Mouse (Mus musculus) neural tube, embryonic 13.5 days (tissue): ENCODE measurements around the gene Iqck. TPM values are rescaled to one million over a fixed set of nuclear protein-coding genes. Genes with fewer than 3 reads are reported as not detected.

Experiments
- ATAC-seq: fragments of 200-750 bp; cut with Nextera tagmentation; 2 replicates; pipeline ENCODE4 v1.8.0; 2017; ENCODE audit warnings: low read depth, mild to moderate bottlenecking, moderate TSS enrichment, moderate library complexity
- H3K27ac ChIP-seq: fragments of 300-500 bp; sonication (generic); replicated peaks from 2 replicates; pipeline ENCODE4 v1.5.1; 2015; ENCODE audit warnings: moderate library complexity, mild to moderate bottlenecking, inconsistent platforms
- H3K27me3 ChIP-seq: fragments of 300-500 bp; sonication (generic); 2 replicates; pipeline ENCODE4 v1.6.1; 2015; ENCODE audit warnings: mild to moderate bottlenecking, inconsistent platforms
- H3K36me3 ChIP-seq: fragments of 300-500 bp; sonication (generic); 2 replicates; pipeline ENCODE4 v1.6.1; 2015; ENCODE audit warnings: mild to moderate bottlenecking, inconsistent platforms
- H3K4me1 ChIP-seq: fragments of 300-500 bp; sonication (generic); replicated peaks from 2 replicates; pipeline ENCODE4 v1.6.1; 2015; ENCODE audit warnings: inconsistent platforms
- H3K4me2 ChIP-seq: fragments of 300-500 bp; sonication (generic); 2 replicates; pipeline ENCODE4 v1.6.1; 2015; ENCODE audit warnings: inconsistent platforms, mild to moderate bottlenecking, moderate library complexity
- H3K4me3 ChIP-seq: fragments of 300-500 bp; sonication (generic); 2 replicates; pipeline ENCODE4 v1.5.1; 2015; ENCODE audit warnings: mild to moderate bottlenecking, inconsistent platforms
- H3K9ac ChIP-seq: fragments of 300-500 bp; sonication (generic); 2 replicates; pipeline ENCODE4 v1.6.1; 2015; ENCODE audit warnings: moderate library complexity, mild to moderate bottlenecking, inconsistent platforms
- H3K9me3 ChIP-seq: fragments of 300-500 bp; sonication (generic); 2 replicates; pipeline ENCODE4 v1.6.1; 2016; ENCODE audit warnings: inconsistent platforms
- WGBS: fragments of 180-500 bp; shearing (Covaris S2); methylation state at CpG from one replicate; pipeline ENCODE4 v1.1.7; 2015; 5-methylcytosine and 5-hydroxymethylcytosine counted together
- polyA plus RNA-seq: library from polyadenylated mRNA; unstranded; fragments of >200 nt; fragmentation: Nextera tagmentation; extraction: Ambion mirVana; gene quantifications from 2 replicates; pipeline ENCODE4 v1.2.1, GENCODE M21; 2015

The Iqck gene
- polyA plus RNA-seq, 1 experiment from 2014 or later = 3.8 TPM

DNA sequence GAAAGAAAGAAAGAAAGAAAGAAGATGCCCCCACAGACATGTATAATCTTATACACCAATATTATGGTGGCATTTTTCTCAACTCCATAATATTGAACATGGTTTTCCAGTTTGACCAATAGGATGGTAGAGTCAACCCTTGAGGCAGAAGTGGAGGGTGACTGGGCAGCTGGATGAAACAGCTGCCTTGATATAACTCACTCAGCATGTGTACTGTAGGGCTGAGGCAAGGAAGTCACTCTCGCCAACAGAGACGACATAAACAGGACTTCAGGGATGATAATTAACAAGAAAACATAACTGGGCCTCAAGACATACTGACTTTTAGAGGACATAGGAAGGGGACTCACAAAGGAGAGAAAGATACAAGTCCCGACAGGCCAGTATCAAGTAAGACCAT, 946 bp upstream of the Iqck start:
- no peaks in the 10 kb centered on the region for H3K9me3 ChIP-seq
- no peaks in the 10 kb centered on the region for H3K27me3 ChIP-seq
- no peak overlapping the region for H3K27ac ChIP-seq
- H3K36me3 ChIP-seq = peaks cover 52% of the 10 kb centered on the region
- WGBS = 11% methylated on average over 3 of the region's 3 CpGs
- H3K9ac ChIP-seq = peak overlapping the region; percentile 83
- H3K4me1 ChIP-seq = peaks cover 28% of the 10 kb centered on the region
- no peak for ATAC-seq
- peak overlapping the region; percentile 88 for H3K4me3 ChIP-seq
- peak overlapping the region; percentile 82 for H3K4me2 ChIP-seq

DNA sequence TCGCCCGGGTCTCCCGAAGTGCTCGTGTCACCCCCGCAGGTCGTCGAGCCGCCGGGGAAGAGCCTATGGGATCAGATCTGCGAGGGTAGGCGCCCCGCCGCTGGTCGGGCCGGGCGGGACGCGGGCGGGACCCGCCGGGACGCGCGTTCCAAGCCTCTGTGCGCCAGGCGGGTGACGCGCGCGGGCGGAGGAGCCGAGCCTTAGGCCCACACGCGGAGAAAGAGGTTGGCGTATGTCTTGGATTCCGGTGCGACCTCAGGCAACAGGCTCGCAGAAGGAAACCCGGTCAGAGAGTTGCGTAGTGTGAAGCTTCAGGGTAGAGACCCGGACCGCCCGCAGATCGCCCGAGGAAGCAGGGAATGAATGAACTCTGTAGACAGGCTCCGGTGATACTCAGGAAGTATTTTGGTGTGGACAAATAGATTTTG, 339 bp downstream of the Iqck start, which contains the start of gene Knop1:
Gene Knop1, minus strand, starts transcription at position 378 of the 428 bp plus-strand sequence.
- Histone ChIP-seq H3K4me1 (peaks cover 28% of the 10 kb centered on the region), H3K4me2 (peak within 1 kb of the TSS; percentile 82), H3K27ac (peak within 1 kb of the TSS; percentile 87), H3K36me3 (peaks cover 39% of the 10 kb centered on the region), H3K9ac (peak within 1 kb of the TSS; percentile 83), H3K9me3 (no peaks in the 10 kb centered on the region), H3K4me3 (peak within 1 kb of the TSS; percentile 88), H3K27me3 (no peaks in the 10 kb centered on the region)
- under 1% methylated on average over 46 of the region's 46 CpGs for WGBS
- ATAC-seq = peak; percentile 86

DNA sequence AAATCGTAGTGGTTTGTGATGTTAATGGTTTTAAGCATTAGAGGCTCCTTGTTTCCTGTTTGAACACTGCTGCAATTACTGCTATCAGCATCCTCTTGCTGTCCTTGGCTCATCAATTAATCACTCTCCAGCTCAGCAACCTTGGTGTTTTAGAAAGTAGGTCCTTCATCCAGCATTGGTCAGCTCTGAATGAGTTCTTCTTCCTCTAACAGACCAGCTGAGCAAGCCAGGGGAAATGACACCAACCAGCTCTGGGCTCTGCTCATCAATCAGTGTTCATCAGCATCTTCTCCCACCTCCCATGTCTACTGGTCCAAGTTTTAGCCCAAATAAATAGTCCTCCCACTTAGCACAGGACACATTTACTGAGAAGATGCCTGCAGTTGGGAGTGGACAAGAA, 3.1 kb downstream of the Iqck start:
- Histone ChIP-seq H3K4me2 (no peak overlapping the region), H3K27ac (no peak overlapping the region), H3K27me3 (no peaks in the 10 kb centered on the region), H3K4me1 (peaks cover 24% of the 10 kb centered on the region), H3K9me3 (no peaks in the 10 kb centered on the region), H3K36me3 (0 out of 2 replicates have a peak, but pooled peaks cover 14% of the 10 kb centered on the region), H3K4me3 (no peak overlapping the region), H3K9ac (no peak overlapping the region)
- no peak for ATAC-seq
- 94% methylated on average over 1 of the region's 1 CpGs for WGBS

DNA sequence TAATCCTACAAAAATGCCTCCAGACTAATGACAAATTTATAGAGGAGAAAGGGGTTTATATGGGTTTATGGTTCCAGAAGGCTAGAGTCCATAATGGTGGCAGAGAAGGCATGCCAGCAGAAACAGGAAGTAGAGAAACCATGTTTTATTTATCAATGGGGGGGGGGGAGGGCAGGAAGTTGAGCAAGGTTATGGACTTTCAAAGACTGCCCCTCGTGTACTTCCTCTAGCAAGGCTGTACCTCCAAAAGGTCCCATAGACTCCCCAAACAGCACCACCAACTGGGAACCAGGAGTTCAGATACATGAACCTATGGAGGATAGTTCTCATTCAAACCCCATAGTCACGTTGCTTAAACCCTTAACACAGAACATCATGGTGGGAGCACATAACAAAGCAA, 9.8 kb downstream of the Iqck start:
- WGBS = 83% methylated on average over 2 of the region's 2 CpGs
- H3K36me3 ChIP-seq = no peaks in the 10 kb centered on the region
- ATAC-seq = no peak

DNA sequence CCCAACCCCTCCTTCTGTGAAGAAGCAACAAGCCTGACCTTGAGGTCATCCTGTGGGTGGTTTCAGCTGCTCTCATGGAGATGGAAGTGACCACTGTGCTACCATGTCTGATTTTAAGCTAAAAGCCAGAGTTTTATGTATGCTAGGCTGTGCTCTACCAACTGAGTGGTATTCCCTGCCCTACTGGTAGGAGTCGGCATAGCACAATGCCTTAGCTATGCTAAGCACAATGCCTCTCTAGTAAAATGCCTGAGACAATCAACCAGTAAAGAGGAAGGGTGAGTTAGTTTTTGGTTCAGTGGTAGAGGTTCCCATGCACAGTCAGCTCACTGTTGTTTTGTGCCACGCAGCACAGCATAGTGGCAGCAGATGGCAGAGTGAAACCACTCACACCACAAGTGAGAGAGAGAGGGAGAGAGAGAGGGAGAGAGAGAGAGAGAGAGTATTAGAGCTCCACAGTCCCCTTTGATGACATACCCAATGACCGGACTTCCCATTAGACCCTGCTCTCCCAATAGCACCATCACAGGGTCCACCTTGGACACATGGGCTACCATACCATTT, 24.0 kb downstream of the Iqck start:
- no peaks in the 10 kb centered on the region for H3K9me3 ChIP-seq
- H3K4me2 ChIP-seq = no peak overlapping the region
- H3K4me3 ChIP-seq = no peak overlapping the region
- H3K27me3 ChIP-seq = no peaks in the 10 kb centered on the region
- WGBS = 87% methylated on average over 3 of the region's 3 CpGs
- ATAC-seq = no peak
- no peaks in the 10 kb centered on the region for H3K4me1 ChIP-seq
- H3K9ac ChIP-seq = no peak overlapping the region
- H3K36me3 ChIP-seq = no peaks in the 10 kb centered on the region
- H3K27ac ChIP-seq = no peak overlapping the region

More for the DNA sequence above, 9.8 kb downstream of the Iqck start:
- Histone ChIP-seq H3K4me1 (no peaks in the 10 kb centered on the region), H3K4me2 (no peak overlapping the region), H3K27me3 (no peaks in the 10 kb centered on the region), H3K4me3 (no peak overlapping the region), H3K9me3 (no peaks in the 10 kb centered on the region), H3K27ac (no peak overlapping the region), H3K9ac (no peak overlapping the region)

DNA sequence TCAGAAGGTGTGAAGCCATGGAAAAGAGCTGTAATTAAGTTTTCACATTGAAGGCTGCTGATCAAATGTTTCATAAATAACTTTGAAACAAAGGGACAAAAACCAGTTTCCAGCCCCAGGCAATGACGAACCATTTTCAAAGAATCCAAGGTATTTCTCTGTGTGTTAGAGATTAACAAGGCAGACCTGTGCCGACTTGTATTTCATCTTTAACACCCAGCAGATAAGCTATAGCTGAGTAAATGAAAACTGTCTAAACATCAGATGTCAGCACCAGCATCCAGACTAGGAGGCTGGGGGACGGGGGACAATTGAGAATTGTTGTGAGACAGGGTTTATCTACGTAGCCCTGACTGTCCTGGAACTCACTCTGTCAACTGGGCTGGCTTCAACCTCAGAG, 28.4 kb downstream of the Iqck start:
- 92% methylated on average over 4 of the region's 4 CpGs for WGBS
- no peak overlapping the region for H3K9ac ChIP-seq
- H3K36me3 ChIP-seq = no peaks in the 10 kb centered on the region
- H3K4me3 ChIP-seq = no peak overlapping the region
- ATAC-seq = no peak
- no peaks in the 10 kb centered on the region for H3K9me3 ChIP-seq
- peaks cover 21% of the 10 kb centered on the region for H3K4me1 ChIP-seq
- no peak overlapping the region for H3K4me2 ChIP-seq
- no peak overlapping the region for H3K27ac ChIP-seq
- no peaks in the 10 kb centered on the region for H3K27me3 ChIP-seq

DNA sequence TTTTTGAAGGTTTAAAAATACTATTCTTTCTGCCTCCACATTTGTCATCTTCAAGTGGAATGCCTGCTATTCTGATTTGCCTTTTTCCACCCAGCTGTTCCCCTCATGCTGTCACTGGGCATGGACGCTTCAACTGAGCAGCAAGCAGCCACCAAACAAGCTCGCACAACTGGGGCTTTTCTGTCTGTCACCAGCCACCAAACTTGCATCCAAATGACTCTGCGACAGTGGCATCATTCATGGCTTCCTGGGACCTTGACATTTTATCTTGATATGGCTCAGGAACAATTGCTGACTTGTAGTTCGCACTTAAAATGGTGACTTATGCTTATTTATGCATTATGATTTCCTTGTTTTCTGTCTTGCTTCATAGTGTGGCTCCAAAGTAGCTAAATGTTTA, 29.4 kb downstream of the Iqck start:
- H3K4me2 ChIP-seq = no peak overlapping the region
- H3K4me3 ChIP-seq = no peak overlapping the region
- no peak overlapping the region for H3K27ac ChIP-seq
- no peaks in the 10 kb centered on the region for H3K9me3 ChIP-seq
- ATAC-seq = no peak
- WGBS = 73% methylated on average over 4 of the region's 4 CpGs
- H3K27me3 ChIP-seq = no peaks in the 10 kb centered on the region
- no peaks in the 10 kb centered on the region for H3K36me3 ChIP-seq
- peaks cover 29% of the 10 kb centered on the region for H3K4me1 ChIP-seq
- H3K9ac ChIP-seq = no peak overlapping the region

DNA sequence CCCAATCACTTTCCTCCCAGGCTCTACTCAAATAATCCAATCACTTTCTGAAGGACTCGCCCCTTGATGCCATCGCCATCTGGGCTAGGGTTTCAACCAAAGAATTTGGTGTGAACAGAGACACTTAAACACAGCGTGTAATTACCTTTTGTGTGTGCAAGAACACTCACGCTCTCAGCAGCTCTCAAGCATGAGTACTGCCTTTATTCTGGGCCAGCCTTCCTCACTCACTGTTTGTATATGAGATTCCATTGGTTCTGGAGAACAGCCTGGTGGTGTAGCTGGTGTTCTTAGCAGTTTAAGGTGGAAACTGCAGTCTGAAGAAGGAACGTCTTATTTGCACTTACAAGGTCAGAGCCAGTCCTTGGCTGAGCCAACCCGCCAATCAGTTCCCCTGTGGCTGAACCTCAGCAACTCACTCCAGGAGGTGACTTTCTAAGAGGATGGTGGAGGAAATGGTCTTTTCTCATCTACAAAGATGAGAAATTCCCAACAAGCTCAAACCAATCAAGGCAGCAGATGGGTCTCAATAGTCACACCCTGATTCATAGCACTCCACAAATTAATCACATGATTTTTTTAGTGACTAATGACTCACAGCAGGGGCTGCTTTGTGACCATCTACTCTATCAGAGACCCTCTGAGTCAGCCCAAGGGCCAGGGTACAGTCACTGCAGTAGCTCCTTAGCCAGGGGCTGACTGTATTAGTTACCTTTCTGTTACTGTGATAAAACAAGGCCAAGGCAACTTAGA, 31.9 kb downstream of the Iqck start:
- Histone ChIP-seq H3K27ac (no peak overlapping the region), H3K9ac (no peak overlapping the region), H3K36me3 (no peaks in the 10 kb centered on the region), H3K27me3 (no peaks in the 10 kb centered on the region), H3K4me1 (peaks cover 29% of the 10 kb centered on the region), H3K4me2 (no peak overlapping the region), H3K4me3 (no peak overlapping the region), H3K9me3 (no peaks in the 10 kb centered on the region)
- 15% methylated on average over 6 of the region's 6 CpGs for WGBS
- ATAC-seq = no peak

DNA sequence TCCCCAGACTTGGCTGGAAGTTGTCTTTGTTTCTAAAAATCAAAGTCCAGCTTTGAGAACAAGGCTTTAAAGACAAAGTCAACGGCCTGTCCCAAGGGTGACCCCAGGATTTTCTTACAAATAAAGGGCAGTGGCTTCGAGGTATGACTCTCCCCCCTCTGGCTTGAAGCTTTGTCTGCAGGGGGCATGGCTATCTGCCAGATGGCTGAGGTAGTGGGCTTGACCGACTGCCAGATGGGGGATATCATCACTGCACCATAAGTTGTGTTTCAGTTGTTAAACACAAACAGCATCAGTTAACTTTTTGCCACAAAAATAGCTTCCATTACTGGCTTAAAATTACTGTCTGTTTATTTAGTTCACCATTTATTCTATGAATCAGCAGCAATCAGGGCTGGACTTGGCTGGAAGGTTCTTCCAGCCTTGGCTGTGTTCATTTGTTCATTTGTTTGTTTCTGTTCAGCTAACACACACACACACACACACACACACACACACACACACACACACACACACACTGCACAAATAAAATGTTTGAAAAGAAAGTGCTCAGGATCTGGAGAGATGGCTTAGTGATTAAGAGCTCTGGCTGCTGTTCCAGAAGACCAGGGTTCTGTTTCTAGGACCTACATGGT, 33.6 kb downstream of the Iqck start:
- 0 out of 2 replicates have a peak overlapping the region, but pooled peaks have one; percentile 13 for H3K27ac ChIP-seq
- WGBS = 0% methylated on average over 3 of the region's 3 CpGs

DNA sequence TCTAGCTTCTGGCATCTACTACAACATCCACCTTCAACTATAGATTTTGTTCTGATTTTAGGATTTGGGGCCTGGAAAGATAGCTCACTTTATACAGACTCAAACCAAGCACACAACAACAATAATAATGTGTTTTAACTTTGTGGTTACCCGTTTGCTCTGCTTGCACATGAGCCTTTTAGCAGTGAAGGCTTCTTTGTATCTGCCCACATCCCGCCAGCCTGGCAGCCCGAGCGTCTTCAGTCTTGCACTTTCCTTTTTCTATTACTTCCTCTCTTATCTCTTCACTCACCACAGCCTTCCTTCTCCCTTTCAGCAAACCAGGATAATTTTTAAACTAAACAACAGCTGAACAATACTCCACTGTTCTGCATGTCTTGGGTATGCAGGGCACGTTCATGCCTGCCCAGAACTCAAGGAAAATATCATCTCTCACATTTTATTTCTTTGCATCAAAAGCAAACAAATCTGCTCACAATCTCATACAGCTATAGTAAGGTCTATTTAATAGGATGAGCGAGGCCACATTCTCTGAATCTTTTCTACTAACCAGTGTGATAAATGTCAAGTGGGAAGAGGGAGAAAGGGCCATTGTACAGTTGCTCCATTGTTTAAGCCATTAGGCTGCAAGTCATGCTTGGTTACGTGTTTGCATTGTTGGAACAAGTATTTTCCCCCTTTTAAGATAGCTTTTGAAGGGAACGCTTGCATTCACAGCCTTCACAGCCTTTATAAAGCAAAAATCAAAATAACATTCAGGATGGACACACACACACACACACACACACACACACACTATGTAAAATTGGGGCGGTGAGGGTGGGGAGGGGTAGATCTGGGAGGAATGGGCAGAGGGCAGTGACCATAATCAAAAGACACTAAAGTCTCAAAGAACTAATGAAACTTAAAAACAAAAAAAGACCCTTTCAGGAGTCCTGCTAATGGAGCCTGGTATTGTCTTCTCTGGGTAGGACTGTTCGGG, 40.2 kb downstream of the Iqck start:
- peak; percentile 51; the same call in 1 of the 2 replicates for ATAC-seq
- Histone ChIP-seq H3K9me3 (no peaks in the 10 kb centered on the region), H3K4me1 (peaks cover 21% of the 10 kb centered on the region), H3K27me3 (no peaks in the 10 kb centered on the region), H3K36me3 (no peaks in the 10 kb centered on the region), H3K27ac (peak overlapping the region; percentile 52), H3K9ac (no peak overlapping the region), H3K4me3 (no peak overlapping the region), H3K4me2 (no peak overlapping the region)
- WGBS = 26% methylated on average over 10 of the region's 10 CpGs

More for the DNA sequence above, 33.6 kb downstream of the Iqck start:
- no peak overlapping the region for H3K4me3 ChIP-seq
- no peaks in the 10 kb centered on the region for H3K36me3 ChIP-seq
- H3K9me3 ChIP-seq = no peaks in the 10 kb centered on the region
- peaks cover 35% of the 10 kb centered on the region for H3K4me1 ChIP-seq
- no peak for ATAC-seq
- no peak overlapping the region for H3K9ac ChIP-seq
- no peak overlapping the region for H3K4me2 ChIP-seq
- H3K27me3 ChIP-seq = no peaks in the 10 kb centered on the region

DNA sequence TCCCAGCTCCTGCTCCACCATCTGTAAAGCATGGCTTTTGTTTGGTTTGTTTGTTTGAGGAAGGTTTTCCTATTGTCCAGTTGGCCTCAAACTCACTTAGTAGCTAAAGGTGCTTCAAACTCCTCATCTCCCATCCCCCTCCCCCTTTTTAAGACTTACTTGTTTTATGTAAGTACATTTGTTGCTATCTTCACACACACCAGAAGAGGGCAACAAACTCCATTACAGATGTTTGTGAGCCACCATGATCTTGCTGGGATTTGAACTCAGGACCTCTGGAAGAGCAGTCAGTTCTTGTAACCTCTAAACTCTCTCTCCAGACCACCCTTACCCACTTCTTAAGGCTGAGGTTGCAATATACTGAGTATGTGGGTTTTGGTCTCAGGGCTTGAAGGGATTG, 42.5 kb downstream of the Iqck start:
- Histone ChIP-seq H3K9me3 (no peaks in the 10 kb centered on the region), H3K4me2 (no peak overlapping the region)
- no peak for ATAC-seq

More for the DNA sequence above, 42.5 kb downstream of the Iqck start:
- Histone ChIP-seq H3K27ac (no peak overlapping the region), H3K4me1 (peaks cover 25% of the 10 kb centered on the region), H3K9ac (no peak overlapping the region), H3K36me3 (no peaks in the 10 kb centered on the region), H3K4me3 (no peak overlapping the region), H3K27me3 (no peaks in the 10 kb centered on the region)
